Mouse (Mus musculus) frontal cortex, postnatal 25 days (tissue): ENCODE data around the gene Gli1.

Experiments used
- DNase-seq, 2 experiments: peaks; one replicate each; pipeline ENCODE4 v3.0.0; 2022; ENCODE audit warnings: low spot score in 2 of 2

The Gli1 gene

GRCm38 (mm10) chr10:127341891-127342639 lies at the start of gene Gli1:
TSS of gene Gli1 (minus strand) at chr10:127341974.
- DNase-seq = peak in 1 of 2 experiments; percentile 62

GRCm38 (mm10) chr10:127381743-127382134 lies 40.0 kb upstream of the Gli1 start:
- DNase-seq = no peak

- peak in 1 of 2 experiments; percentile 14 for DNase-seq
Measured at GRCm38 (mm10) chr10:127380767-127381742, 39.3 kb upstream of the Gli1 start.

GRCm38 (mm10) chr10:127380251-127380691 lies 38.5 kb upstream of the Gli1 start, which contains the start of gene R3hdm2:
TSS of gene R3hdm2 (plus strand) at chr10:127380327.
- peak; percentile 67 to 80 for DNase-seq

- no peak for DNase-seq
Measured at GRCm38 (mm10) chr10:127379654-127380053, 37.9 kb upstream of the Gli1 start.

GRCm38 (mm10) chr10:127377700-127378099 lies 35.9 kb upstream of the Gli1 start:
- no peak for DNase-seq

GRCm38 (mm10) chr10:127371023-127371422 lies 29.2 kb upstream of the Gli1 start:
- no peak for DNase-seq

- no peak for DNase-seq
Measured at GRCm38 (mm10) chr10:127369834-127370820, 28.4 kb upstream of the Gli1 start, which contains the start of gene Inhbc. TSS of gene Inhbc (minus strand) at chr10:127370431.

GRCm38 (mm10) chr10:127368273-127368672 lies 26.5 kb upstream of the Gli1 start:
- no peak for DNase-seq

- DNase-seq = no peak
Measured at GRCm38 (mm10) chr10:127367116-127367515, 25.3 kb upstream of the Gli1 start.

- no peak for DNase-seq
Measured at GRCm38 (mm10) chr10:127360714-127361113, 18.9 kb upstream of the Gli1 start.

- DNase-seq = no peak
Measured at GRCm38 (mm10) chr10:127355336-127355735, 13.6 kb upstream of the Gli1 start.

- peak; percentile 44 to 62 for DNase-seq
Measured at GRCm38 (mm10) chr10:127353909-127354895, 12.4 kb upstream of the Gli1 start, which contains the start of gene Inhbe. TSS of gene Inhbe (minus strand) at chr10:127354411.

- no peak for DNase-seq
Measured at GRCm38 (mm10) chr10:127352766-127353165, 11.0 kb upstream of the Gli1 start.

GRCm38 (mm10) chr10:127352187-127352586 lies 10.4 kb upstream of the Gli1 start:
- DNase-seq = no peak

- no peak for DNase-seq
Measured at GRCm38 (mm10) chr10:127351719-127352118, 9.9 kb upstream of the Gli1 start.

- DNase-seq = no peak
Measured at GRCm38 (mm10) chr10:127351285-127351595, 9.5 kb upstream of the Gli1 start.

- peak in 1 of 2 experiments; percentile 70 for DNase-seq
Measured at GRCm38 (mm10) chr10:127350594-127351284, 9.0 kb upstream of the Gli1 start.

GRCm38 (mm10) chr10:127349810-127350209 lies 8.0 kb upstream of the Gli1 start:
- DNase-seq = no peak
